Mouse (Mus musculus) layer of hippocampus, postnatal 25 days (tissue): ENCODE measurements around the gene Klhl26. TPM values are rescaled to one million over a fixed set of nuclear protein-coding genes. Genes with fewer than 3 reads are reported as not detected.
A peak's percentile ranks its signal among the peaks of the same experiment; 100 is the strongest.
"Not testable (repeated sequence)": the region's sequence is repeated elsewhere in the genome, so short reads cannot be mapped to it uniquely, and the experiment has no call there.

Experiments
- DNase-seq, 2 experiments: peaks; one replicate each; pipeline ENCODE4 v3.0.0; 2022; ENCODE audit warnings: mixed read lengths in 2 of 2, low spot score in 1 of 2; ENCODE audit errors: extremely low spot score in 1 of 2
- total RNA-seq, 2 experiments: library from RNA; stranded (reverse); gene quantifications; 2 replicates each; pipeline ENCODE4 v1.2.3; 2021

The Klhl26 gene
- total RNA-seq = 10 to 100 TPM; 54.1 to 60.7 TPM

DNA sequence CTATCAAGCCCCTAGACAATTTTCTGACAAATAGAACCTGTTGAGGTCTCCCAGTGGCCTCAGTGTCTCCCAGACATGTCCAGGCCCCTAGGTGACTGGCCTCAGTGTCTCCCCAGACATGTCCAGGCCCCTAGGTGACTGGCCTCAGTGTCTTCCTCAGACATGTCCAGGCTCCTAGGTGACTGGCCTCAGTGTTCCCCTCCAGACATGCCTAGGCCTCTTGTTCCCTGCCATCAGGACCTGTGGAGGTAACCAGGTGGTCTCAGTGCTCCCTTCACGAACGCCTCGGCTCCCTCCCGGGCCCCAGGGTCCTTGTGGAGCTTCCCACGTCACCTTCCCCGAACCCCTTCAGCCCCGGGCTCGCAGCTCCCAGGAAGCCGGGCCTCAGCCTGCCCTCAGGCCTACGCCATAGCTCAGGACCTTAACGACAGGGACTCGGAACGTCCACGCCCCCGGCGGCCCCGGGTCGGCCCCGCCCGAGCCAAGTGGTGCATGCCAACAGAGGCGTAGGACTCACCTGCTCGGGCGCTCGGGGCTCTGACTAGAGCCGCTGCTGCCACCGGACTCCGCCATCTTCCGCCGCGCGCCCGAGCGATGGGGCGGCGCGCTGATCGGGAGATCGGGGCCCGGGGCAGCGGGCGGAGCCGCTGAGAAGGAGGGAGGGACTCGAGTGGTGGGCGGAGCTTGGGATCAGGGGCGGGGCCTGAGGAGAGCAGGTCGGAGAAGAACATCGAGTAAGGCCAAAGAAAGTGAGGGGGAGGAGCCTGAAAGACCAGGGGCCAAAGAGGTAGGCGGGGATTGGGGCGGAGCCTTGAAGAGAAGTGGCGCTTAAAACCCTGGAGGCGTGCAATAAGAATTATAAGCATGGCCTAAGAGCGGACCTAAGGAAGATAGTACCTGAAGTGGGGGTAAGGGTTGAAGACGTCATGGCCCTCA is at the start of gene Klhl26:
Gene Klhl26 (minus strand): TSS at position 636 of the 936 bp plus-strand sequence.
- peak; percentile 68 to 74 for DNase-seq

DNA sequence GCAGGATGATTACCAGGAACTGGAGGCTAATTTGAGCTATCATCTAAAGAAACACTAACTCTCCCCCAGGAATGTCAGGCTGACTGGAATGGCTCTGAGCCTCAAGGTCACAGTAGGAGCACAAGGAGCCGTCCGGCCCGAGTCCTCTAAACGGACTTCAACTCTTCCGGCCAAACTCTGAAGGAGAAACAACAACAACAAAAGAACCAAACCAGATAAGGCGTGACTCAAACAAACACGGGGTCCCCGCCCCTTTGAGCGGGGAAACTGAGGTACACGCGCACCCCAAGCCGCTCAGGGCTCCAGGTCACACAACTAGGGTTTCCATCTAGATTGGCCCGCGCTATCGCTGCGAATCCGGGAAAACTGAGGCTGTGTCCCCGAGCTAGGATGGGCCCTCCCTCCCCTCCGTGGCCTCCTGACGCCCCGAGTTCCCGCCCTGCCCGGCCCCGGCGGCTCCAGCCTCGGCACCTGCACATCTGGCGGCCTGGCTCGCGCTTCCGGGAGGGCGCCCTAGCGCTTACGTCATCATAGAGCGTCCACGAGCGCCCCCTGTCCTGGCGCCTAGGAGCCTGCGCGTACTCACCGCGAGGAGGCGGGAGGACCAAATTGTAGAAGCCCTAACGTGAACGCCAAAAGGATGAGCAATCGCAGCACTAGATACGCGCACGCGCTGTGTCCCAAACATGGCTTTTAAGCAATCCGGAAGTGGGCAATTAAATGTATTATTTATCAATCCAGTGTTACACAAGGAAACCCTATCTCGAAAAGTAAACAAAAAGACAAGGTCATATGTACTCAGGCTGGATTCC is 46.0 kb upstream of the Klhl26 start:
- DNase-seq = peak; percentile 91 to 92

DNA sequence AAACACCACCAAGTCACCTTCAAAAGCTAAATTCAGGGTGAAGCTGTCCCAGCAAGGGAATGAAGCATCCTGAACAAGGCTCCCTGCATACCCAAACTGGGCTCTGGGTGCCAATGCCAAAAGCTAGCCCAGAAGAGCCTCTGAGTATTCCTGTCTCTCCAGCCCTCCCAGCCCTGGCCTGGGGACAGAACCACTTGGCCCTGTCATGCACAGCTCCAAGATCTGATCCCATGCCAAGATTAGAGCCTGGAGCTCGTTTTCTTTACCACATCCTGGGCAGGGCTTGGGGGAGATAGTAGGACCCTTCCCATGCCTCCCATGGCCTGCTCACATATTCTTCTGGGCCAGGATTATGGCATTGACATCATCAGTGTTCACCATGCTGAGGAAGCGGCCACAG is 42.8 kb upstream of the Klhl26 start:
- no peak for DNase-seq

DNA sequence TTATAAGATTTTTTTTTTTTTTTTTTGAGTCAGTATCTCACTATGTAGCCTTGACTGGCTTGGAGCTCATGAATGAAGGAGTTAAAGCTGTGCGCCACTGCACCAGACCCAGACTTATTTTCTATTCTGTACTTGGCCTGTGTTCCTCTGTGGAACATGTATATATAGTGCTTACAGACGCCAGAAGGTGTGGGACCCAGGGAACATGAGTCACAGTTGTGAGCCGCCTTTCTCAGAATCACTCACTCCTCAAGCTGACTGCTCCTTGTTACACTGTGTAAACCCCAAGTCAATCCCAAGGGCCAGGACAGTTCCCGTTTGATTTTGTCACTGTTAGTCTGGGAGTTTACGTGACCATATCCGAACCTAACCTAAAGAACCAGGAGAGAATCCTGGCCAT is 42.3 kb upstream of the Klhl26 start:
- DNase-seq = no peak

DNA sequence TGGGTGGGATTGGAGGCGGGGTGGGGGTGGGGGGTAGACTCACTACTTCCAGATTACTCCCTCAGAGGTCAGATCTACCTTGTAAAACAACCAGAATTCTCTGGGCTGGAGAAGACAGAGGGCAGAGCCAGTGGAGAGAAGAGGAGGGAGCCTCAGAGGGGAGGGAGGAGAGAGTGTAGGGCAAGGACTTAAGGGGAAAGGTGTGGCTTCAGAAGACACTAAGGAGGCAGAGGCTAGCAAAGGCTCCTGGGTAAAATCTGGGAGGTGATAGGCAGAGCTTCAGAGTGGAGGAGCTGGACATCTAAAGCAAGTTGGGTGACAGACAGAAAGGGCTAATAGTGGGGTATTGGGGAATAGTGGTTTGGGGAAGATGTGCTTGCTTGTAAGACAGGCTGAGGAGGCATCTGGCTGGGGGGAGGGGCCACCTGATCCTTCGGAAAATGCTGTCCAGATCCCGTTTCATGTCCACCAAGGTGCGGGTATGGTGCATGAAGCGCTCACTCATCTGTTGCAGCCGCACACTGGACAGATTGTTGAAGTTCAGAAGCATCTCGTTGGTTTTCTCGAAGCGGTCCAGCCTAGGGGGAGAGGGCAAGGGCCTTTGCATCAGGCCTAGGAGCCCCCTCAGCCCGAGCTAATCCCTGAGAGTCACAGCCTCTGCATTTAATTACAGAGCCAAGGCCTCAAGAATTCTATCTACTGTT is 41.3 kb upstream of the Klhl26 start:
- no peak for DNase-seq

DNA sequence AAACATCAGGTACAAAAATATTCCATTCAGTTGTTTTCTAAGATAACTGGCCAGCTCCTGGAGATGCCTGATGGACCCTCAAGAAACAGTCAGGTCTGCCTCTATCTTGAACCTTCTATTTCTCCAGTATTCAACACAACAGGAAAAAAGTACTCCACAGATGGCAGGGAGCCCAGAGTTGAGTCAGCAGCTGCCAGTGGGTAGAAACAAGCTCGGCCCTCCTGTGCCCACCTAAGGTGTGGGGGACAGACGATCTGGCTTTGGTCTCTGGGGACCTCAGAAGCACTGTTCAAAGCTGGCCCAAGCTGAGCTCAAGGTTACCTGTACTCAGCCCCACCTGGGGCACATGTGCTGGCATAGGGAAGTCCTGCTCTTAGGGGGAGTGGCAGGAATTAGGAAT is 36.7 kb upstream of the Klhl26 start:
- DNase-seq = no peak

DNA sequence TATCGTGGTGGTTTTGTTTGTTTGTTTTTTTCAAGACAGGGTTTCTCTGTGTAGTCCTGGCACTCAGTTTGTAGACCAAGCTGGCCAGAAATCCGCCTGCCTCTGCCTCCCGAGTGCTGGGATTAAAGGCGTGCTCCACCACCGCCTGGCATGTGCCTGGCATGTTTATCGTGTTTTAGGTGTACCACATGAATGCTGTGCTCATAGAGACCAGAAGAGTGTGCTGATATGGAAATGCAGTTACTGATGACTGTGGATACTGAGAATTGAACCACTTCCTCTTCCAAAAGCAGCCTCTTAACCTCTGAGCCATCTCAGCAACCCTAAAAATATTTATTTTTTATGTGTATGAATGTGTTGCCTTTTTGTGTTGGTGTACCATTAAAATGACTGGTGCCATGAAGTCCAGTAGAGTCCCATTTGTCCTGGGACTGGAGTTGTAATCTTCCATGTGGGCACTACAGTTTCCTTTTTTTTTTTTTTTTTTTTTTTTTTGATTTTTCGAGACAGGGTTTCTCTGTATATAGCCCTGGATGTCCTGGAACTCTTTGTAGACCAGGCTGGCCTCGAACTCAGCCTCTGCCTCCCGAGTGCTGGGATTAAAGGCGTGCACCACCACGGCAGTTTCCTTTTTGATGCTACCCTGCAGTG is 35.6 kb upstream of the Klhl26 start:
- no peak for DNase-seq

DNA sequence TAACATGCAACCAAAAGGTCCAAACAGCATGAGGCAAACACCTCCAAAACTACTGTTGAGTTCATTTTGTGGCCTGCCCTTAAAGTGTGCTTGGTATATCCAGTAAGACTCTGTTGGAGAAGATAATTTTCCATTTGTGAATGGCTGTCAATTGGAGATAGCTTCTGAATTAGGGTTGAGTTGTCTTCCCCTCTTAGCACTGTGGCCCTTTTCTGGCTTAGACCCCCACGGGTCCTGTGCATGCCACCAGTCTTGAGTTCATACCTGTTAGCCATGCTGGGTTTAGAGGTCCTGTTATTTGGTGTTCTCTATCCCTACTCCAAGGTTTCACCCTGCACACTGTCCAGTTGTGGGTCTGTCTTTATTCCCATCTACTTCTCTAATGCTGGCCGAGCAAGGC is 35.0 kb upstream of the Klhl26 start:
- no peak for DNase-seq

DNA sequence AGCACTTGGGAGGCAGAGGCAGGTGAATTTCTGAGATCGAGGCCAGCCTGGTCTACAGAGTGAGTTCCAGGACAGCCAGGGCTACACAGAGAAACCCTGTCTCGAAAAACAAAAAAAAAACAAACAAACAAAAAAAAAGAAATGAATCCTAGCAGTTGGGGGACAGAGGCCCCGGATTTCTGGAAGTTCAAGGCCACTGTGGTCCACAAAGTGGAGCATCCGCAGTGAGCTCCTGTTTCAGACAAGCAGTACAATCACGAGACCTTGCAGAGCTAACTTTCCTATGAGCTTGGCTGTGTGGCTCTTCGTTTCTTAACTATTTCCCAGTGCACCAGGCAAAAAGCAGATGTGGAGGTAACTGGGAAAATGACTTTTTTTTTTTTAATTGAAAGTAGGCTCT is 34.4 kb upstream of the Klhl26 start:
- DNase-seq = not testable (repeated sequence)

DNA sequence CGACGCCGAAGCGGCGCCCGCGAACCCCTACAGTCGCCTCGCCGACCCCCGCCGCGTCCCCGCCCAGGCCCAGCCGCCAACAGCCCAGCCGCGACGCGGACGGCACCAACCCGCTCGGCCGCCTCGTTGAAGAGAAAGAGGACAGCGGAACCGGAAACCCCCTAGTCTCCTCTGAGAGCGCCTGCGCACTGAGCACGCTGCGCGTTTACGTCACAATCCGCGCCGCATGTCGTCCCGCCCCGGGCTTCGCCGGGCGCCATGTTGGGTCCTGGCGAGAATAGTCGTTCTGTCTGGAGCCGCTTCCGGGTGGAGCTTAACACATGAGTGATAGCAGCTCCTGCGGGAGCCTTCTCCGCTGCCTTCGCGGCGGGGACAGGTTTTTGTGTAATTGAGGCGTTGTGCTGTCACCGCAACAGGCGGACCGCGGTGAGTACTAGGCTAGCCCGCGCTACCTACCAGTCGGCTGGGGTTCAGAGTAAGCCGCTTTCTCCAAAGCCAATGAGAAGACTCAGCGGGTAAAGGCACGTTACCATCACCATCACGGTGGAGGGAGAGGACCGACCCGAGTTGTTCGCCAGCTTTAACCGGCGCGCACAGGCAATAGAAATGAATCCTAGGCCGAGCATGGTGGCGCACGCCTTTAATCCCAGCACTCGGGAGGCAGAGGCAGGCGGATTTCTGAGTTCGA is 33.6 kb upstream of the Klhl26 start, which contains the start of gene Uba52:
Gene Uba52 (minus strand): TSS at position 574 of the 688 bp plus-strand sequence.
- DNase-seq = peak; percentile 92 to 95

DNA sequence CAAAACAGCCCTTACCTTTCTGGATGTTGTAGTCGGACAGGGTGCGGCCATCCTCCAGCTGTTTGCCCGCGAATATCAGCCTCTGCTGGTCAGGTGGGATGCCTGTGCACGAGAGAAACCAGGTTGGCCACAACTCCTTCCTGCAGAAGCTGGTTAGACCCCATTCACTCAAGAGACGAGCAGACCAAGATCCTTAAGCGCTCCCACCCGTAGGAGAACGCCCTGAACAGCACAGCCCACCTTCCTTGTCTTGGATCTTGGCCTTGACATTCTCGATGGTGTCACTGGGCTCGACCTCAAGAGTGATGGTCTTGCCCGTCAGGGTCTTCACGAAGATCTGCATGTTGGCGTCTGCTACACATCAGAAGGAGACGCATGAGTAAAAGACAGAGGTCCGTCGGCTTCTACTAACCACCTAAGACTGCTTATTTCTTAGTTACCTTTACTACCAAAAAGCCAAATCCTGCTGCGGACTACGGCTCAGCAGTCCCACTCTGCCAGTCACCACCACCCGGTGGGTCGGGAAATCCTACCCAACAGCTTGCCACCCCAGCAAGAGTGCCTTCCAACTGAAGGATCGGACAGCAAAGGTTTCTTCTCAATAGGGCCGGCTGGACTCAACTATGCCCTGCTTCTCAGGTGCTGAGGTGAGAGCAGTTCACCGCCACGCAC is 32.6 kb upstream of the Klhl26 start:
- no peak for DNase-seq

DNA sequence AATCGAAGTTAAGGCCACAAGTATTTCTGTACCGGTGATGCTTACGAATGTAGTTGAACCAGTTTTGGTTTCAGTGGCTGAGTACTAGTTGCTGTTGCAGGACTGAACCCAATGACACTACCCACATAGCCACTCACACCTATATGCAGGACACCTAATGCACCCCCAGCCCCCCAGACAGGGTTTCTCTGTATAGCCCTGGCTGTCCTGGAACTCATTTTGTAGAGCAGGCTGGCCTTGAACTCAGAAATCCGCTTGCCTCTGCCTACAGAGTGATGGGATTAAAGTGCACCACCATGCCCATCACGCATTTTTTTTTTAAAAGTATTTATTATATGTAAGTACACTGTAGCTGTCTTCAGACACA is 30.2 kb upstream of the Klhl26 start:
- DNase-seq = no peak

DNA sequence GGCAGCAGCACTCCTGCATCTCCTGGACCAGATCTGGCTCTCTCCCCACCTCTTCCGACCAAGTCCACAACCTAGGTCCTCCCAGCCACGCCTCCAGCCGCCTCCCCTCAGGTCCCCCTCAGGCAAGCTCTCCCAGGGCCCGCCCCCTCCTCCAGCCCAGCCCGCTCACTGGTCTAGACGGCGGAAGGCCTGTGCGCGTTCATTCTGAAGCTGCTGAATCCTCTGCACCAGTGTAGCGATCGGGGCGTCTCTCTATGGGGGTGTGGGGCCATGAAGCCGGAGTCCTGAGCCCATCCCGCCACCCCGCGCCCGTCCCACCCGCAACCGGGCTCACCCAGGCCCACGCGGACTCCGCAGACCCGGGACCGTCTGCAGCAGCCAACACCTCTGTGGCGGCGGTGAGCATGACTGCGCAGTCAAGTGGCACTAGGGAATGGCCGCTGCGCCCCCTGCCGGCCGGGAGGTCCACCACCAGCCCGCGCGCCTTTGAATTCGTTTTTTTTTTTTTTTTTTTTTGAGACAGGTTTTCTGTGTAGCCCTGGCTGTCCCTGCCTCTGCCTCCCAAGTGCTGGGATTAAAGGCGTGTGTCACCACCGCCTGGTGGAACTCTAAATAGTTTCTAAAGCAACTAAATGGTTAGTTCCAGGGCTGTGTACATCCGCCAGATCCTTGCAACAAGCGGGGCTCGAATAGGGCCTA is 29.7 kb upstream of the Klhl26 start, which contains the start of gene Rex1bd:
Gene Rex1bd (minus strand): TSS at position 425 of the 699 bp plus-strand sequence.
- peak; percentile 95 to 98 for DNase-seq

DNA sequence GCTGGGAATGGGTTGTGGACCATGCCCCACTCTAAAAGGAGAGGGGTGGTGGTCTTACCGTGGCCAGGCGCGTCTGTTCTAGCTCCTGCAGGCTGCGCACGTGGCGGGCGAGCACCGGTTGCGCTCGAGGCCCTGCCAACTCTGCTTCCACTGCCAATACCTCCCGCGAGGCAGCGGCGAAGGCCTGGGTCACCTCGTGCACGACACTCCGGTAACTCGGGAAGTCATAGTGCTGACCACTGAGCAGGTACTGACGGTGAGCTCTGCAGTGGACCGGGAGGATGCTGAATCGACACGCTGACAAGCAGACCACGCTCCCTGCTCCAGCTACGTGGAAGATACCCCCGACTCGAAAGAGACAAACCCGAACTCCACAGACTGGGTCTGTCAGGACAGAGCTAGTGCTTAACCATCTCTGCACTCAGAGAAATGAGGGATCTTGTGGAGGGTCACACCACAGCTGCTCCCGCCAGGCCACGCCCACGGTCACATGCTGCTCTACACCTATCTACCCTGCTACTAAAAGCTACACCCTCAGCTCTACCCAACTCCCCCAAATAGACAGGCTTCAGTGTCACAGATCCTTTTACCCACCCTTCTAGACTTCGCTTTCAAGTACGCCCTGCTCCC is 29.0 kb upstream of the Klhl26 start:
- no peak for DNase-seq

DNA sequence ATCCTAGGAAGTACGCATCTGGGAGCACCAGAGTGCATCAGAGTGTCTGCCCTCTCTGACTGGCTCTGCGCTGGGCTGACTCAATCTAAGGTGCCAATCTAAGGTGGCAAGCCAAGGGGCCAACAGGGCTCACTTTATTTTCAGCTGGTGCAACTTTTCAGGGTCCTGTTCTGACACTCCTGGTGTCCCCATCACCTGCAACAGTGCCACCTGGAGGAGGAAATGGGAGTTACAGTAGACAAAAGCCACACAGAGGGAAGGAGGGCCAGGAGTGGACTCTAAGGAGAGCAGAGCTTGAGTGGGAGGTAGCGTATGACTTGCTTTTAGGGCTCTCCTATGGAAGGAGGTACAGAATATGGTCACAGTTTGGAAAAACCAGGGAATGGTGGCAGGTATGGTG is 28.1 kb upstream of the Klhl26 start:
- peak; percentile 76 to 90 for DNase-seq

DNA sequence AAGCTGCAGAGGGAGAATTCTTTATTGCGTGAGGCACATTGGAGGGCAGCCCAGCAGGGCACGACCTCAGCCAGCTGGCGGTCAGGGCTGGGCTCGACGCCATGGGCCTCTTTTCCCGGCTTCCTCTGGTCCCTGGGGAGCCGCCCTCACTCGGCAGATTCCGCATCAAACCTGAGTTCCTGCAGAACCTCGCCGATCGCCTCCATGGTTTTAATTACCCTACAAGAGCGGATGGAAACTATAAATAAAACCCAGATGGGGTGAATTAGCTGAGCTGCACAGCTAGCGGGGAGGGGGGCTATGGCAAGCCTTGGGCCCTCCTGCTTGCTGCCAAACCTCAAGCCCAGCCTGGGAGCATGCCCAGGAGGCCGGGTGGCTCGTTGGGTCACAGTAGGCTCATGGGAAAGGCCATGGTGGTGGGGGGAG is 27.5 kb upstream of the Klhl26 start:
- DNase-seq = peak in 1 of 2 experiments; percentile 59

DNA sequence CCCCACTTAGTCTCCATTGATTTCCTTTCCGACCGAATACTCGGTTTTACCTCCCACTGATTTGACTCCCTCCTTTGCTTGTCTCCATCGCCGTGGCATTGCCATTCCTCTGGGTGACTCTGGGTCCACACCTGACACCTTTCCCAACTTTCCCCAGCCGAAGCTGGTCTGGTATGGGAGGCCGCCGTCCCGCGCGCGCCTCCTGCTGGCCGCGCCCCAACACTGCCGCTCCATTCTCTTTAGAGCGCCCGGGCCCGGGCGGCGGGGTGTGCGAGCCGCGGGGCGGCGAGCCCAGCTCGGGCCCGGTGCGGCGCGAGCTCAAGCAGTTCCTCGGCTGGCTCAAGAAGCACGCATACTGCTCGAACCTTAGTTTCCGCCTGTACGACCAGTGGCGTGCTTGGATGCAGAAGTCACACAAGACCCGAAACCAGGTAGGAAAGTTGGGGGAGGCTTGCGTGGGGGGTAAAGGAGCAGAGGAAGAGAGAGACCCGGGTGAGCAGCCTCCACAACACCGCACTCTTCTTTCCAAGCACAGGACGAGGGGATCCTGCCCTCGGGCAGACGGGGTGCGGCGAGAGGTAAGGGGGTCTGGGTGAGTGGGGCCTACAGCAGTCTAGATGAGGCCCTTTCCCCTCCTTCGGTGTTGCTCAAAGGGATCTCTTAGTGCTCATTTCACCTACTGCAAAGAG is 26.4 kb upstream of the Klhl26 start:
- peak in 1 of 2 experiments; percentile 67 for DNase-seq
